Mouse (Mus musculus): Measurements from ENCODE around the gene Clcf1. TPM values are rescaled to one million over a fixed set of nuclear protein-coding genes. Genes with fewer than 3 reads are reported as not detected.

Gene Clcf1
- polyA plus RNA-seq (2015; fragmentation: Nextera tagmentation; extraction: Ambion mirVana): 0.64 and 0.70 TPM in 2 replicates

DNA sequence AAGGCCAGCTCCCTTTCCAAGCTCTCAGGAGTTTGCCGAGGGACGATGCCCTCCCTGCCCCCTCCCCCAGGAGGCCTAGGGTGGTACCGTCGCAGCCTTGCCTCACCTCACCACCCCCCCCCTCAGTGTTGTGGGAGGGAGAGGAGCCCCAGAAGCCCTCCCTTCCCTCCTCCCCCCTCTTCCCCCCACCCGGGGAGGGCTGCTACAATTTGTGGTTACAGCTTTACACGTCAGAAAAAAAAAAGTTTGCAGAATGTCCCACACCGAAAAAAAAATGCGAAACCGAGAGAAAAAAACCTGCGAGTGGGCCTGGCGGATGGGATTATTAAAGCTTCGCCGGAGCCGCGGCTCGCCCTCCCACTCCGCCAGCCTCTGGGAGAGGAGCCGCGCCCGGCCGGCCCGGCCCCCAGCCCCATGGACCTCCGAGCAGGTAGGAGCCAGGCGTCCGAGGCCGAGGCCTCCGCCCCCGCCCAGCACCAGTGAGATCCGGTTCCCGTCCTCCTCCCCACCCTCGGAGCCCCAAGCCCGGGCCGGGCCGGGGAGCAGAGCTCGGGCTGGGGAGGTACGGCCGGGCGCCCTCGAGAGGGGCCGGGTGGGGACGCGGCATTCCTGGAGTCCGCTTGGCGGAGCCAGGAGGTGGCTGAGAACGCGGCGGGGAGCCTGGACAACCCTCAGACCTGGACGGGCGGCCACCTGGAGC lies at the start of gene Clcf1, which contains the start of gene AC109138.7:
Gene Clcf1 (plus strand): TSS at position 168 of the 700 bp plus-strand sequence.
Gene AC109138.7 (plus strand): TSS at position 287 of the 700 bp plus-strand sequence.
- H3K9ac ChIP-seq (replicated peaks): peak within 1 kb of the TSS; percentile 73
- H3K36me3 ChIP-seq: no peaks in the 10 kb centered on the region
- H3K4me1 ChIP-seq (replicated peaks): peaks cover 44% of the 10 kb centered on the region
- H3K4me3 ChIP-seq (replicated peaks): peak within 1 kb of the TSS; percentile 56
- peak; percentile 66 for ATAC-seq
- WGBS: under 1% methylated on average over 49 of the region's 49 CpGs
- peaks cover 81% of the 10 kb centered on the region for H3K27me3 ChIP-seq
- H3K27ac ChIP-seq: no peak within 1 kb of the TSS
- peak within 1 kb of the TSS; percentile 96 for H3K4me2 ChIP-seq (replicated peaks)
- H3K9me3 ChIP-seq: no peaks in the 10 kb centered on the region

DNA sequence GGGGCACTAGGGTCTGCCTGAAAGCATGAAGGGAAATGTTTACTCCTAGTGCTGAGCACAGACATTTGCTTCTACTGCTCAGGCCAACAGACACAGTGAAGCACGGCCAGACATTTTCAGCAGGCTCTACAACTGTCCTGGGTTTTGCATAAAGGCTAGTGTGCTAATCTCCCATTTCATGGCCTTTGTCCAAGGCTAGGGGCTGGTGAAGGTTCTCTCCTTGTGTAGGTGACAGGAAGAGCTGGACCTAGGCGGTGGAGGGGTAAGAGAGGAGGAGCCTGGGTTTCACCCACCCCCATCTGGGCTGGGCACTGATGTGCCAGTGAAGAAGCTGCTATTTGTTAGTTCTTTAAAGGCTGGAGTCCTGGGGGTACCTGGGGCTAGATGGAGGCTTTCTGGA lies 49.3 kb upstream of the Clcf1 start:
- Histone ChIP-seq H3K36me3 (peaks cover 16% of the 10 kb centered on the region), H3K4me2 (replicated peaks) (no peak overlapping the region), H3K27ac (no peak overlapping the region), H3K27me3 (no peaks in the 10 kb centered on the region), H3K9me3 (no peaks in the 10 kb centered on the region), H3K4me1 (replicated peaks) (peaks cover 22% of the 10 kb centered on the region), H3K9ac (replicated peaks) (no peak overlapping the region), H3K4me3 (replicated peaks) (no peak overlapping the region)
- ATAC-seq: no peak
- WGBS: 83% methylated on average over 2 of the region's 2 CpGs

DNA sequence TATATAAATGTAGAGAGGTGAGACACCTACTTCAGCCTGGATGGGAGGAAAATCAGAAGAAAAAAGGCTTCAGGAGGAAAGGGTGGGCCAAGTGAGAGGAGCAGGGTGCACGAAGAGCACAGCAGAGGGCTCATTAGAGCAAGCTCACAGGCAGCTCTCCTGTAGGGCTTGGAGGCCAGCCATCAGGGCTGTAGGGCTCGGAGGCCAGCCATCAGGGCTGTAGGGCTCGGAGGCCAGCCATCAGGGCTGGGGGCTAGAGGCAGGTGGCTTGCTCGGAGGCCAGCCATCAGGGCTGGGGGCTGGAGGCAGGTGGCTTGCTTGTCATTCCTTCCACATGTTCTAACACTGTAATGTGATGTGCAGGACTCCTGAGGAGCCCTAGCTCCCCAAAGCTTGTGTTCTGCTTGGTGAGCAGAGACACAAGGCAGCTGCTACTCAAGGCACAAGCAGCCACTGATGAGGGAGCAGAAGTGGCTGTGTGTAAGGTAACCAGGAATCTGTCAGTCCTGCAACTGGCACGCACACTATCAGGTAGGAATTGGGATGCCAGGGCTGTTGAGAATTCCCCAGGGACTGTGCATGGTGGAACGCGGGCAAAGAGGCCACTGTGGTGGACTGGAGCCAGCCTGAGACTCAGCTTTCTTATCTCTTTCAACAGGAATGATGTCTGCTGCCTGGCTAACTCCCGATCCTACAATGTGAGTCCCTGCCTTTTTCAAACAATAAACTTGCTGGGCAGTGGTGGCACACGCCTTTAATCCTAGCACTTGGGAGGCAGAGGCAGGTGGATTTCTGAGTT lies 47.2 kb upstream of the Clcf1 start:
- no peaks in the 10 kb centered on the region for H3K36me3 ChIP-seq
- peaks cover 24% of the 10 kb centered on the region for H3K4me1 ChIP-seq (replicated peaks)
- no peaks in the 10 kb centered on the region for H3K9me3 ChIP-seq
- WGBS: 85% methylated on average over 9 of the region's 9 CpGs
- no peak overlapping the region for H3K4me2 ChIP-seq (replicated peaks)
- H3K4me3 ChIP-seq (replicated peaks): no peak overlapping the region
- no peak for ATAC-seq
- no peak overlapping the region for H3K9ac ChIP-seq (replicated peaks)
- no peaks in the 10 kb centered on the region for H3K27me3 ChIP-seq
- H3K27ac ChIP-seq: no peak overlapping the region

DNA sequence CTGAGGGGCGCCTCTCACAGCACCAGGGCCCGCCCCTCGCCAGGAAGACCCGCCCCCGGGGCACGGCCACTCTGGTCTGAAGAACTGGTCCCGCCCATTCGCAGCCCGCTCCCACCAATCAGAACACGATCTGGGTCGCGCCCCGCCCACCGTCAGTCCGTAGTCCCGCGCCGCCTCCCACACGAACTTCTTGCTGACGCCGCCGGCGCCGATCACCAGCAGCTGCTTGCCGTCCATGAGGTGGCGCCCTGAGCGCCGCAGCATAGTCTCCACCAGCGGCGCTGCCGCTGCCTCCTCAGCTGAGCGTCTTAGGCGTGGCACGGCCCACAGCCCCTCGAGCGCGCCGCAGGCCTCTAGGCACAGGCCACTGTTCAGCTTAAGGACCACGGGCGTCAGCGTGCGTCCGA lies 44.7 kb upstream of the Clcf1 start:
- Histone ChIP-seq H3K4me3 (replicated peaks) (peak overlapping the region; percentile 42), H3K4me1 (replicated peaks) (peaks cover 9% of the 10 kb centered on the region), H3K27me3 (no peaks in the 10 kb centered on the region), H3K27ac (peak overlapping the region; percentile 90), H3K4me2 (replicated peaks) (peak overlapping the region; percentile 70), H3K36me3 (no peaks in the 10 kb centered on the region), H3K9me3 (no peaks in the 10 kb centered on the region), H3K9ac (replicated peaks) (peak overlapping the region; percentile 77)
- 1% methylated on average over 42 of the region's 43 CpGs for WGBS
- peak; percentile 97 for ATAC-seq

DNA sequence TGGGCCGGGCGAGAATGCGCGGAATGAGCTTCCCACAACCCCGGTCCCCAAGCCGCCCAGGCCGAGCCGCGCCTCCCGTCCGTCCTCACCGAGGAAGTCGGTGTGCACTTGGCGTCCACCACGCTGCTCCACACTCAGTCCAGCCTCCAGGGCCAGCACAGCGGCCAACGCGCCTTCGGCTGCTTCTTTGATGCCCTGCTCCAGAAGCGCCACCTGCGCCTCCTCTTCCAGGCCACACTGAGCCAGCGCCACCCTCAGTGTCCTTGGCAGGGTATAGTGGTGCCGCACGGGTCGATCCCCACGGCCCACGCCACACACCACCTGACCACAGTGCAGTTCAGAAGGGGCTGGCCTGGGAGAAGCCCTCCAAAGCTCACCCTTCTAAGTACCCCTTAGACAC lies 44.2 kb upstream of the Clcf1 start:
- peak; percentile 79 for ATAC-seq
- Histone ChIP-seq H3K9me3 (no peaks in the 10 kb centered on the region), H3K36me3 (no peaks in the 10 kb centered on the region), H3K4me3 (replicated peaks) (peak overlapping the region; percentile 42), H3K27me3 (no peaks in the 10 kb centered on the region), H3K9ac (replicated peaks) (peak overlapping the region; percentile 77), H3K4me2 (replicated peaks) (peak overlapping the region; percentile 70), H3K4me1 (replicated peaks) (peaks cover 9% of the 10 kb centered on the region), H3K27ac (peak overlapping the region; percentile 90)
- WGBS: 6% methylated on average over 27 of the region's 27 CpGs

DNA sequence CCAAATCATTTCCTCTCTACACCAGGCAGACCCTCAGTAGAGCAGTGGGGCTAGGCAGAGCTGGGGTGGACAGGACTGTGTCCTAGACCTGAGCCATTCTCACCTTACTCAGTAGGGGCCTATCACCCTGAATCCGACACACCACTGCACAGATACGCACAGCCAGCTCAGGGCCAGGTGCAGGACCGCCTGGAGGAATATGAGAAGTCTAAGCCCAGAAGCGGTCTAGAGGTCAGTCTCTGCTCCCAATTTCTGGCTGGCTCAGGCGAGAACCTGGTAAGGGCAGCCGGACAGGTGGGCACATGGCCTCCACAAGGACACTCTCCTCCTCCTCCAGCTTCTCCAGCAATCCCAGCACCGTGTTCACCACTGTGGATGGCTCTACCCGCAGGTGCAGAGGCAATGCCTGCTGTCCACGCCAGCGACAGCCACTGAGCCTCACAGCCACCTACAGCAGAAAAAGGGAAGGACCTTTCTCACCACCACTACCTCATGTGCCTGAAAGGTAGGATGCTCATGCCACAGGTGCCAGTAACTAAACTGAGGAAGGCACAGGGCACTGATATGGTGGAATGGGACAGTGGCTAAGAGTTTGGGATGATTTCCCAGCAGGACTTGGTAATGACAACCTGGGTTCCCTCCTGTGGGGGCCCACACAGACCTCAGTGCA lies 43.2 kb upstream of the Clcf1 start:
- Histone ChIP-seq H3K36me3 (no peaks in the 10 kb centered on the region), H3K4me3 (replicated peaks) (no peak overlapping the region), H3K9ac (replicated peaks) (no peak overlapping the region), H3K9me3 (no peaks in the 10 kb centered on the region), H3K27ac (no peak overlapping the region), H3K4me1 (replicated peaks) (peaks cover 19% of the 10 kb centered on the region), H3K27me3 (no peaks in the 10 kb centered on the region), H3K4me2 (replicated peaks) (no peak overlapping the region)
- 91% methylated on average over 10 of the region's 10 CpGs for WGBS
- no peak for ATAC-seq

DNA sequence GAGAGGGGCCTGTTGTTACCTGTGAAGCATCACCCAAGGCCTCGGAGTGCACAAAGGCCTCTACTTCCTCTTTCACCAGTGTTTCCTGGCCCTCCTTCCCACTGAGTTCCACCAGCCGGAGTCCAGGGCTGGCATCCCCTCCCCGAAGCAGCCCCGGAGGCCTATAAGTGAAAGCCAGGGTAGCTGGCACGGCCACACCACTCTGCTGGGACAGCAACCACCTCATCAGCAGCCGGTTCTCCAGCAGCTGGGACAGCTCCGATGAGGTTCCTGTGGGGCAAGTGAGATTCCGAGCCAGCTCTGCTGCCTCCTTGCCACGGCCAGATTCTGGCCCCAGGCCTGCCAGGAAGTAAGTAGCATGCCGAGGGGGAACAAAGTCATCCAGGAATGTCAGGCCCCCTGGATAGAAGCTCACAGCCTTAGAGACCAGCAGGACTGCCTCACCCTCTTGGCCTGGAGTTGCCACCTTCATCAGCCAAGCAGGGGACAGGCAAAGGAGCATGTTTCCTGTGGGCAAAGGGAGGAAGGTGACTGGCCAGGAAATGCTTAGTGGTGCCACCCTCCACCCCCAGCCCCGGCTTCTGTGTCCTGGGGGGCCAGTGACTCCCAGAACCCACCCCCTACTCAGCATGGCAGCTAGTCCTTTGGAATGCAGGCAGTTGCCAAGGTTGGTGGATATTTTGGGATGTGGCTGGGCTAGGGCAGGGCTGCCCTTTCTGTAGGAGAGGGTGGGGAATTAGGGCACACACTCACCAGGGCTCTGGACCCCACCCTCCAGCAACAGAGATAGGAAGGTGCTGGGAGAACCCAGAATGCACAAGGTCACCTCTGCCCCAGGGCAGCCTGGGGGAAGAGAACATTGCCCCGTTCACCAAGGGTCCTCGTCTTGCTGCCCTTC lies 42.4 kb upstream of the Clcf1 start:
- no peaks in the 10 kb centered on the region for H3K9me3 ChIP-seq
- peak overlapping the region; percentile 43 for H3K9ac ChIP-seq (replicated peaks)
- H3K36me3 ChIP-seq: no peaks in the 10 kb centered on the region

DNA sequence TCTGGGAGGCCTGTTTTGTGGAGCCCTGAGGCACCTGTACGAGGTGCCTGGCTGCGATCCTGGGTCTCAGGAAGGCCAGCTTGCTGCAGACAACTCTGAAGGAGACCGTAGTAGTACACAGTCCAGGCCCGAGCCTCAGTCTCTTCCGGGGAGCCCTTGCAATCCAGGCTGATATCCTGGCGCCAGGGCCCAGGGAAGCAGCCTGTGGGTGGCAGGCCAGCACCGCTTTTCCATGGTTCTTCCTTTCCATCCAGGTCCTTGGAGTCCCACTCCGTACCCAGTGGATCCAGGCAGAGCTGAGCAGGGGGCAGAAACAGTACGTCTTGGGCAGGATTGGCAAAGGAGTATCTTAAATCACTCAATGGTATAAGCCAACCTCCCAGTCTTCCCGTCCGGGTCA lies 41.1 kb upstream of the Clcf1 start:
- ATAC-seq: no peak
- peaks cover 19% of the 10 kb centered on the region for H3K4me1 ChIP-seq (replicated peaks)
- H3K4me3 ChIP-seq (replicated peaks): no peak overlapping the region
- H3K9ac ChIP-seq (replicated peaks): no peak overlapping the region
- H3K27ac ChIP-seq: no peak overlapping the region
- no peak overlapping the region for H3K4me2 ChIP-seq (replicated peaks)
- no peaks in the 10 kb centered on the region for H3K9me3 ChIP-seq
- H3K27me3 ChIP-seq: 0 out of 2 replicates have a peak, but pooled peaks cover 3% of the 10 kb centered on the region
- H3K36me3 ChIP-seq: no peaks in the 10 kb centered on the region
- WGBS: 61% methylated on average over 11 of the region's 11 CpGs

More for the DNA sequence above, 42.4 kb upstream of the Clcf1 start:
- no peak for ATAC-seq
- WGBS: 77% methylated on average over 13 of the region's 13 CpGs
- H3K4me1 ChIP-seq (replicated peaks): peaks cover 19% of the 10 kb centered on the region
- H3K27ac ChIP-seq: no peak overlapping the region
- no peak overlapping the region for H3K4me3 ChIP-seq (replicated peaks)
- no peak overlapping the region for H3K4me2 ChIP-seq (replicated peaks)
- H3K27me3 ChIP-seq: no peaks in the 10 kb centered on the region

DNA sequence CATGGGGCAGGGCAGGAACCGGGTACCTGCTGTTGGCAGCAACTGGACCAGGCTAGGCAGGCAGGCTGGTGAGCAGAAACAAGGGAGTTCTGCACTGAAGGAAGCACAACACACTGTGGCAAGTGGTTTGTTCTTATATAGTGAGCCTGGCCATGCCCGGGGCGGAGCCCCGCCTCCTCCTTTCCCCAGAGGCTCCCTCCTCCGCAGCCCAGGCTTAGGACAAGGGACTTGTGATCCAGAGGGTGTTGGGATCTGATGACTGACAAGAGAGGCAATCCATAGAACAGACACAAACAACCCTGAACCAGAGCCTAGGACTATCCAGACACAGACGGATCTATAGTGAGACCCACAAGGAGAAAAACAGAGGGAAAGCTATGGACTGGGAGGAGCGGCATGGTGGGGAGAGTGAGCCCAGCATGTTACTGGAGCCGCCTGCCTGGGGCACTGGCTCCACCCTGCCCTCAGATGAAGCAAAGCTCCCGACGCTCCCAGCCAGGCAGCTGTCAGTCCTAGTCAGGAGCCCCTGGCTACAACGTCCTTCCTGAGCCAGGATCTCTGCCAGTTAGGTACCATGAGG lies 38.6 kb upstream of the Clcf1 start, which contains the start of gene Carns1:
Gene Carns1 (minus strand): TSS at position 112 of the 580 bp plus-strand sequence.
- Histone ChIP-seq H3K4me3 (replicated peaks) (no peak within 1 kb of the TSS), H3K9me3 (no peaks in the 10 kb centered on the region), H3K9ac (replicated peaks) (peak within 1 kb of the TSS; percentile 24), H3K27me3 (0 out of 2 replicates have a peak, but pooled peaks cover 3% of the 10 kb centered on the region), H3K4me1 (replicated peaks) (peaks cover 10% of the 10 kb centered on the region), H3K27ac (no peak within 1 kb of the TSS), H3K36me3 (no peaks in the 10 kb centered on the region), H3K4me2 (replicated peaks) (peak within 1 kb of the TSS; percentile 40)
- WGBS: 2% methylated on average over 11 of the region's 11 CpGs
- ATAC-seq: peak; percentile 75

DNA sequence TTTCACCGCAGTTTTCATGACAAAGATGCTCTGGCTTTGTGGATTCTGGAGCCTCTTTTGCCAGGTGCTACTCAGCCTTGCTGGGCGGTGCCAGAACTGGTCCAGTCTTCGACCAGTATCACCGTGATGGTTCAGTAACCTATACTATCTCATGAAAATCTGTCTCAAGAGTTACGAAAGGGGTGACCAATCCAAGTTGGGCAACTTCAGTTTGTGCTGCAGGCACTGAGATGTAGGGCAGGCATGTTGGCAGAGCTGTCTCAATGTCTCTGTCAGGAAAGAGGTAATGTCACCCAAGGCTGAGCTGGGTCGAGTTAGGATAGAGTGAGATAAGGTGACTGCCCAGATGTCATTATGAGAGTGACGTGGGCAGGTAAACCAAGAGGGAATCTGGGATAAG lies 33.6 kb upstream of the Clcf1 start:
- no peak overlapping the region for H3K4me2 ChIP-seq (replicated peaks)
- peaks cover 14% of the 10 kb centered on the region for H3K4me1 ChIP-seq (replicated peaks)
- no peaks in the 10 kb centered on the region for H3K9me3 ChIP-seq
- no peak overlapping the region for H3K27ac ChIP-seq
- H3K9ac ChIP-seq (replicated peaks): no peak overlapping the region
- no peaks in the 10 kb centered on the region for H3K36me3 ChIP-seq
- H3K27me3 ChIP-seq: 0 out of 2 replicates have a peak, but pooled peaks cover 3% of the 10 kb centered on the region
- no peak for ATAC-seq
- WGBS: 92% methylated on average over 7 of the region's 7 CpGs
- H3K4me3 ChIP-seq (replicated peaks): no peak overlapping the region

DNA sequence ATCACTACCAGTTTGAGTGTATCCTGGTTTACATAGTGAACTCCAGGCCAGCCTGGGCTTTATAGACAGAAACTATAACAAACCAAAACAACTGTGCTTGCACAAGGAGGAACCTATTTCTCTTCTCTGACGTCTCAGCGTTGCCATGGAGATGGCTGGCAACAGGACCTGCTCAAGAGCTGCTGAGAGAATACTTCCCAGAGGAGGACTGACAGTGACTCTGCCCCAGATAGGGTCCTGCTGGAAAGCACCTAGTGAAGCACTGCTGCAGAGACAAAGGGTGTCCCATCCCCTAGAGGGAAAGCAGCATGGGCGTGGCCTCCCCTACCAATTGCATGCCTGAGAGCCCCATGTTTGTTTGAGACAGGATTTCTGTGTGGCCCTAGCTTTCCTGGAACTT lies 32.1 kb upstream of the Clcf1 start:
- H3K27me3 ChIP-seq: 0 out of 2 replicates have a peak, but pooled peaks cover 2% of the 10 kb centered on the region
- no peak overlapping the region for H3K4me3 ChIP-seq (replicated peaks)
- H3K27ac ChIP-seq: no peak overlapping the region
- H3K9ac ChIP-seq (replicated peaks): peak overlapping the region; percentile 28; the same call in 1 of the 2 replicates
- no peaks in the 10 kb centered on the region for H3K9me3 ChIP-seq
- no peaks in the 10 kb centered on the region for H3K36me3 ChIP-seq
- ATAC-seq: no peak
- no peak overlapping the region for H3K4me2 ChIP-seq (replicated peaks)
- H3K4me1 ChIP-seq (replicated peaks): peaks cover 9% of the 10 kb centered on the region
- WGBS: 39% methylated on average over 3 of the region's 3 CpGs
